Mouse (Mus musculus) midbrain, embryonic 10.5 days (tissue): Measurements from ENCODE around the gene Rrp7a. TPM values are rescaled to one million over a fixed set of nuclear protein-coding genes. Genes with fewer than 3 reads are reported as not detected.

Experiments used
- DNase-seq: peaks from one replicate; pipeline ENCODE4 v3.0.0-alpha.2; 2017; ENCODE audit warnings: low spot score
- H3K27ac ChIP-seq: fragments of 300-500 bp; sonication (generic); replicated peaks from 2 replicates; pipeline ENCODE4 v1.5.1; 2016; ENCODE audit warnings: mild to moderate bottlenecking
- H3K27me3 ChIP-seq: fragments of 300-500 bp; sonication (generic); 2 replicates; pipeline ENCODE4 v1.6.1; 2016; ENCODE audit warnings: low read depth, mild to moderate bottlenecking; ENCODE audit not compliant: poor library complexity, severe bottlenecking
- H3K36me3 ChIP-seq: fragments of 300-500 bp; sonication (generic); 2 replicates; pipeline ENCODE4 v1.6.1; 2016; ENCODE audit warnings: mild to moderate bottlenecking, moderate library complexity
- H3K4me1 ChIP-seq: fragments of 300-500 bp; sonication (generic); 2 replicates; pipeline ENCODE4 v1.6.1; 2016
- H3K4me3 ChIP-seq: fragments of 300-500 bp; sonication (generic); 2 replicates; pipeline ENCODE4 v1.5.1; 2016; ENCODE audit warnings: mild to moderate bottlenecking, moderate library complexity
- H3K9me3 ChIP-seq: fragments of 300-500 bp; sonication (generic); replicated peaks from 2 replicates; pipeline ENCODE4 v1.6.1; 2016; ENCODE audit warnings: mild to moderate bottlenecking
- WGBS: fragments of 180-500 bp; shearing (Covaris S2); methylation state at CpG from one replicate; pipeline ENCODE4 v1.1.7; 2016; 5-methylcytosine and 5-hydroxymethylcytosine counted together
- polyA plus RNA-seq: library from polyadenylated mRNA; unstranded; fragments of >200 nt; fragmentation: Nextera tagmentation; extraction: Ambion mirVana; gene quantifications from 2 replicates; pipeline ENCODE4 v1.2.1, GENCODE M21; 2016

Rrp7a gene
- polyA plus RNA-seq, 1 experiment from 2014 or later, result 91.4 TPM

GRCm38 (mm10) chr15:83164971-83165471 is 42.4 kb upstream of the Rrp7a start:
- peaks cover 59% of the 10 kb centered on the region for H3K4me1 ChIP-seq

GRCm38 (mm10) chr15:83162818-83163485 is 40.4 kb upstream of the Rrp7a start:
- Histone ChIP-seq H3K4me1 (peaks cover 47% of the 10 kb centered on the region), H3K36me3 (peaks cover 77% of the 10 kb centered on the region), H3K9me3 (no peaks in the 10 kb centered on the region), H3K27me3 (no peaks in the 10 kb centered on the region), H3K27ac (peak overlapping the region; percentile 23; the same call in 1 of the 2 replicates), H3K4me3 (no peak overlapping the region)
- whole genome bisulfite sequencing, result 91% methylated on average over 11 of the region's 11 CpGs
- no peak for DNase-seq

More at GRCm38 (mm10) chr15:83164971-83165471, 42.4 kb upstream of the Rrp7a start:
- Histone ChIP-seq H3K36me3 (peaks cover 57% of the 10 kb centered on the region), H3K27ac (0 out of 2 replicates have a peak overlapping the region, but pooled peaks have one; percentile 55), H3K9me3 (no peaks in the 10 kb centered on the region), H3K4me3 (no peak overlapping the region), H3K27me3 (no peaks in the 10 kb centered on the region)
- DNase-seq, result no peak
- WGBS, result 73% methylated on average over 5 of the region's 5 CpGs

GRCm38 (mm10) chr15:83162001-83162400 is 39.4 kb upstream of the Rrp7a start:
- H3K4me3 ChIP-seq, result no peak overlapping the region
- H3K27ac ChIP-seq, result peak overlapping the region; percentile 85
- peaks cover 87% of the 10 kb centered on the region for H3K36me3 ChIP-seq
- no peaks in the 10 kb centered on the region for H3K9me3 ChIP-seq
- 93% methylated on average over 4 of the region's 4 CpGs for WGBS
- no peak for DNase-seq
- H3K27me3 ChIP-seq, result no peaks in the 10 kb centered on the region
- peaks cover 45% of the 10 kb centered on the region for H3K4me1 ChIP-seq

GRCm38 (mm10) chr15:83161062-83161748 is 38.6 kb upstream of the Rrp7a start:
- peak overlapping the region; percentile 10; the same call in 1 of the 2 replicates for H3K4me3 ChIP-seq
- peak overlapping the region; percentile 85 for H3K27ac ChIP-seq
- H3K4me1 ChIP-seq, result peaks cover 40% of the 10 kb centered on the region
- H3K9me3 ChIP-seq, result no peaks in the 10 kb centered on the region
- WGBS, result 20% methylated on average over 10 of the region's 10 CpGs
- DNase-seq, result peak; percentile 53
- H3K27me3 ChIP-seq, result no peaks in the 10 kb centered on the region
- H3K36me3 ChIP-seq, result peaks cover 91% of the 10 kb centered on the region

GRCm38 (mm10) chr15:83160561-83160960 is 38.0 kb upstream of the Rrp7a start:
- DNase-seq, result no peak
- Histone ChIP-seq H3K27ac (peak overlapping the region; percentile 85), H3K4me3 (no peak overlapping the region), H3K9me3 (no peaks in the 10 kb centered on the region), H3K36me3 (peaks cover 91% of the 10 kb centered on the region), H3K4me1 (peaks cover 40% of the 10 kb centered on the region), H3K27me3 (no peaks in the 10 kb centered on the region)
- WGBS, result 83% methylated on average over 4 of the region's 4 CpGs

GRCm38 (mm10) chr15:83159823-83160222 is 37.2 kb upstream of the Rrp7a start:
- no peak for DNase-seq
- 94% methylated on average over 9 of the region's 9 CpGs for WGBS
- Histone ChIP-seq H3K4me1 (peaks cover 36% of the 10 kb centered on the region), H3K4me3 (no peak overlapping the region), H3K27me3 (no peaks in the 10 kb centered on the region), H3K36me3 (peaks cover 90% of the 10 kb centered on the region), H3K9me3 (no peaks in the 10 kb centered on the region), H3K27ac (peak overlapping the region; percentile 85; the same call in 1 of the 2 replicates)

- DNase-seq, result no peak
- Histone ChIP-seq H3K4me1 (peaks cover 36% of the 10 kb centered on the region), H3K27me3 (no peaks in the 10 kb centered on the region), H3K27ac (no peak overlapping the region), H3K9me3 (no peaks in the 10 kb centered on the region), H3K4me3 (no peak overlapping the region), H3K36me3 (peaks cover 96% of the 10 kb centered on the region)
- WGBS, result 91% methylated on average over 7 of the region's 7 CpGs
Observed at GRCm38 (mm10) chr15:83158587-83159160, 36.1 kb upstream of the Rrp7a start.

- no peak for DNase-seq
- H3K36me3 ChIP-seq, result peaks cover 95% of the 10 kb centered on the region
- H3K27me3 ChIP-seq, result no peaks in the 10 kb centered on the region
- H3K4me3 ChIP-seq, result no peak overlapping the region
- peaks cover 30% of the 10 kb centered on the region for H3K4me1 ChIP-seq
- H3K9me3 ChIP-seq, result no peaks in the 10 kb centered on the region
- peak overlapping the region; percentile 52; the same call in 1 of the 2 replicates for H3K27ac ChIP-seq
- WGBS, result 98% methylated on average over 6 of the region's 6 CpGs
Observed at GRCm38 (mm10) chr15:83157667-83158064, 35.1 kb upstream of the Rrp7a start.

GRCm38 (mm10) chr15:83156929-83157666 is 34.5 kb upstream of the Rrp7a start:
- no peaks in the 10 kb centered on the region for H3K27me3 ChIP-seq
- no peaks in the 10 kb centered on the region for H3K9me3 ChIP-seq
- no peak overlapping the region for H3K4me3 ChIP-seq
- H3K4me1 ChIP-seq, result peaks cover 26% of the 10 kb centered on the region
- peak overlapping the region; percentile 52 for H3K27ac ChIP-seq
- WGBS, result 75% methylated on average over 11 of the region's 11 CpGs
- peaks cover 89% of the 10 kb centered on the region for H3K36me3 ChIP-seq
- peak; percentile 66 for DNase-seq

GRCm38 (mm10) chr15:83155672-83156419 is 33.2 kb upstream of the Rrp7a start:
- Histone ChIP-seq H3K9me3 (no peaks in the 10 kb centered on the region), H3K27ac (no peak overlapping the region; the same call in 1 of the 2 replicates), H3K4me1 (peaks cover 14% of the 10 kb centered on the region), H3K27me3 (no peaks in the 10 kb centered on the region), H3K36me3 (peaks cover 78% of the 10 kb centered on the region), H3K4me3 (no peak overlapping the region)
- no peak for DNase-seq
- WGBS, result 86% methylated on average over 6 of the region's 6 CpGs

- Histone ChIP-seq H3K27ac (no peak overlapping the region), H3K9me3 (no peaks in the 10 kb centered on the region), H3K27me3 (no peaks in the 10 kb centered on the region), H3K4me1 (peaks cover 9% of the 10 kb centered on the region), H3K36me3 (peaks cover 62% of the 10 kb centered on the region), H3K4me3 (no peak overlapping the region)
- WGBS, result 92% methylated on average over 7 of the region's 7 CpGs
- no peak for DNase-seq
Observed at GRCm38 (mm10) chr15:83154309-83154708, 31.7 kb upstream of the Rrp7a start.

GRCm38 (mm10) chr15:83150694-83151093 is 28.1 kb upstream of the Rrp7a start:
- peaks cover 47% of the 10 kb centered on the region for H3K36me3 ChIP-seq
- WGBS, result 90% methylated on average over 4 of the region's 4 CpGs
- no peaks in the 10 kb centered on the region for H3K27me3 ChIP-seq
- no peak for DNase-seq
- H3K27ac ChIP-seq, result no peak overlapping the region
- peaks cover 14% of the 10 kb centered on the region for H3K4me1 ChIP-seq
- H3K9me3 ChIP-seq, result no peaks in the 10 kb centered on the region
- H3K4me3 ChIP-seq, result no peak overlapping the region
